Mouse (Mus musculus) heart, postnatal 0 days (tissue): Measurements from ENCODE around the gene Mpo. TPM values are rescaled to one million over a fixed set of nuclear protein-coding genes. Genes with fewer than 3 reads are reported as not detected.
A peak's percentile ranks its signal among the peaks of the same experiment; 100 is the strongest.

Source experiments
- ATAC-seq: fragments of 200-750 bp; cut with Nextera tagmentation; 2 replicates; pipeline ENCODE4 v1.8.0; 2017; ENCODE audit warnings: low read depth, moderate number of reproducible peaks, moderate library complexity; ENCODE audit not compliant: insufficient read depth
- DNase-seq: peaks from one replicate; pipeline ENCODE4 v3.0.0-alpha.2; 2016; ENCODE audit warnings: low spot score
- H3K27ac ChIP-seq: fragments of 300-500 bp; sonication (generic); 2 replicates; pipeline ENCODE4 v1.5.1; 2014; ENCODE audit warnings: low read depth, mild to moderate bottlenecking
- H3K27me3 ChIP-seq: fragments of 300-500 bp; sonication (generic); 2 replicates; pipeline ENCODE4 v1.6.1; 2014; ENCODE audit warnings: low read length, mixed read lengths; ENCODE audit not compliant: control insufficient read depth, insufficient read depth
- H3K36me3 ChIP-seq: fragments of 300-500 bp; sonication (generic); replicated peaks from 2 replicates; pipeline ENCODE4 v1.6.1; 2014; ENCODE audit warnings: low read length, mixed read lengths; ENCODE audit not compliant: control insufficient read depth, insufficient read depth
- H3K4me1 ChIP-seq: fragments of 300-500 bp; sonication (generic); 2 replicates; pipeline ENCODE4 v1.6.1; 2014; ENCODE audit warnings: antibody characterized with exemption; ENCODE audit not compliant: control insufficient read depth, insufficient read depth
- H3K4me2 ChIP-seq: fragments of 300-500 bp; sonication (generic); 2 replicates; pipeline ENCODE4 v1.6.1; 2014; ENCODE audit warnings: low read depth, mild to moderate bottlenecking, low read length, moderate library complexity
- H3K4me3 ChIP-seq: fragments of 300-500 bp; sonication (generic); 2 replicates; pipeline ENCODE4 v1.5.1; 2014; ENCODE audit warnings: low read depth, low read length
- H3K9ac ChIP-seq: fragments of 300-500 bp; sonication (generic); replicated peaks from 2 replicates; pipeline ENCODE4 v1.6.1; 2014; ENCODE audit warnings: low read depth, low read length, mixed read lengths
- H3K9me3 ChIP-seq: fragments of 300-500 bp; sonication (generic); replicated peaks from 2 replicates; pipeline ENCODE4 v1.6.1; 2016; ENCODE audit warnings: low read length; ENCODE audit not compliant: control insufficient read depth
- CTCF ChIP-seq: IDR thresholded peaks from 2 replicates; pipeline ENCODE4 v1.5.1; 2016; ENCODE audit warnings: antibody characterized with exemption, control low read depth, low read depth
- EP300 ChIP-seq: IDR thresholded peaks from 2 replicates; pipeline ENCODE4 v1.6.1; 2016; ENCODE audit warnings: antibody characterized with exemption, low read depth
- whole genome bisulfite sequencing: fragments of 180-500 bp; shearing (Covaris S2); extraction: QIAGEN DNeasy Blood & Tissue Kit; methylation state at CpG from one replicate; pipeline ENCODE4 v1.1.7; 2014; 5-methylcytosine and 5-hydroxymethylcytosine counted together
- microRNA counts: library from miRNA; unstranded; fragments of <30 nt; microRNA quantifications from one replicate; lab custom pipeline; 2015
- microRNA-seq: library from miRNA; unstranded; fragments of <30 nt; microRNA quantifications from one replicate; pipeline ENCODE4, GENCODE M21; 2016
- polyA plus RNA-seq: library from polyadenylated mRNA; unstranded; fragments of >200 nt; fragmentation: Nextera tagmentation; extraction: Ambion mirVana; gene quantifications from 2 replicates; pipeline ENCODE4 v1.2.1, GENCODE M21; 2015
- total RNA-seq: library from RNA; depleted of rRNA; stranded (reverse); fragments of >200 nt; gene quantifications from 2 replicates; pipeline ENCODE4 v1.2.3, GENCODE M21; 2014; ENCODE audit warnings: low replicate concordance; rRNA removed

The Mpo gene
- total and polyA plus RNA-seq, 2 experiments from 2014 or later, result 0.36 to 2.6 TPM

GRCm38 (mm10) chr11:87841436-87841835, 48.1 kb downstream of the Mpo start:
- WGBS, result 80% methylated on average over 3 of the region's 3 CpGs
- Histone ChIP-seq H3K4me3 (no peak overlapping the region), H3K27ac (no peak overlapping the region), H3K9ac (no peak overlapping the region), H3K9me3 (no peaks in the 10 kb centered on the region), H3K4me2 (no peak overlapping the region), H3K27me3 (no peaks in the 10 kb centered on the region), H3K4me1 (peaks cover 12% of the 10 kb centered on the region), H3K36me3 (no peaks in the 10 kb centered on the region)
- DNase-seq, result no peak
- TF ChIP-seq CTCF, result no peak
- no peak for TF ChIP-seq EP300
- no peak for ATAC-seq

- H3K9ac ChIP-seq, result no peak overlapping the region
- no peaks in the 10 kb centered on the region for H3K27me3 ChIP-seq
- ATAC-seq (no peak), DNase-seq (no peak)
- 70% methylated on average over 12 of the region's 12 CpGs for WGBS
- no peak overlapping the region for H3K4me3 ChIP-seq
- TF ChIP-seq EP300, result no peak
- no peak for TF ChIP-seq CTCF
- H3K36me3 ChIP-seq, result no peaks in the 10 kb centered on the region
- H3K4me2 ChIP-seq, result no peak overlapping the region
- no peak overlapping the region for H3K27ac ChIP-seq
- H3K4me1 ChIP-seq, result no peaks in the 10 kb centered on the region
- no peaks in the 10 kb centered on the region for H3K9me3 ChIP-seq
Measured at GRCm38 (mm10) chr11:87846968-87847600, 53.7 kb downstream of the Mpo start.

- WGBS, result 35% methylated on average over 6 of the region's 6 CpGs
- H3K4me1 ChIP-seq, result peaks cover 3% of the 10 kb centered on the region; the same call in 1 of the 2 replicates
- no peak for DNase-seq
Measured at GRCm38 (mm10) chr11:87847884-87848283, 54.5 kb downstream of the Mpo start.

GRCm38 (mm10) chr11:87852690-87853596, 59.6 kb downstream of the Mpo start, which contains the start of gene Mks1:
Gene Mks1, plus strand, starts transcription at chr11:87853215.
- DNase-seq (peak; percentile 93), ATAC-seq (peak; percentile 93)
- peak within 1 kb of the TSS; percentile 51 for H3K9ac ChIP-seq
- H3K4me3 ChIP-seq, result peak within 1 kb of the TSS; percentile 70
- WGBS, result 4% methylated on average over 40 of the region's 40 CpGs
- H3K9me3 ChIP-seq, result no peaks in the 10 kb centered on the region
- peak within 1 kb of the TSS; percentile 56 for H3K27ac ChIP-seq
- H3K27me3 ChIP-seq, result no peaks in the 10 kb centered on the region
- H3K36me3 ChIP-seq, result peaks cover 14% of the 10 kb centered on the region
- no peak for TF ChIP-seq EP300
- TF ChIP-seq CTCF, result no peak
- H3K4me2 ChIP-seq, result peak within 1 kb of the TSS; percentile 91
- peaks cover 6% of the 10 kb centered on the region for H3K4me1 ChIP-seq

More at GRCm38 (mm10) chr11:87847884-87848283, 54.5 kb downstream of the Mpo start:
- Histone ChIP-seq H3K9me3 (no peaks in the 10 kb centered on the region), H3K9ac (no peak overlapping the region), H3K4me2 (no peak overlapping the region), H3K4me3 (no peak overlapping the region), H3K36me3 (no peaks in the 10 kb centered on the region), H3K27ac (no peak overlapping the region), H3K27me3 (no peaks in the 10 kb centered on the region)
- peak; percentile 75 for ATAC-seq
- TF ChIP-seq EP300, result no peak
- no peak for TF ChIP-seq CTCF

- H3K36me3 ChIP-seq, result peaks cover 19% of the 10 kb centered on the region
- ATAC-seq (peak; percentile 15; the same call in 1 of the 2 replicates), DNase-seq (no peak)
- H3K27me3 ChIP-seq, result no peaks in the 10 kb centered on the region
- TF ChIP-seq EP300 (no peak), CTCF (no peak)
- peak overlapping the region; percentile 51 for H3K9ac ChIP-seq
- H3K4me3 ChIP-seq, result peak overlapping the region; percentile 70
- peak overlapping the region; percentile 56 for H3K27ac ChIP-seq
- peaks cover 6% of the 10 kb centered on the region for H3K4me1 ChIP-seq
- H3K4me2 ChIP-seq, result peak overlapping the region; percentile 91
- no peaks in the 10 kb centered on the region for H3K9me3 ChIP-seq
- WGBS, result 45% methylated on average over 8 of the region's 8 CpGs
Measured at GRCm38 (mm10) chr11:87853597-87853954, 60.2 kb downstream of the Mpo start.

MicroRNA genes within 50 kb of the gene (microRNA counts, 519-probe panel; counts per million panel counts)
- microRNA mmu-miR-142-3p (lab: Ali Mortazavi, UCI) (2,883 counts per million, percentile 31 among the panel's probes with 10 or more counts), microRNA mmu-miR-142-5p (lab: Ali Mortazavi, UCI) (3,595 counts per million, percentile 42 among the panel's probes with 10 or more counts)

Small RNA genes lying within 50 kb of the gene (microRNA-seq; reads per million reads assigned to microRNA genes)
- not detected for gene Mir142
- not detected for gene Mir142b

Other genes starting within 250 kb of the Mpo start
- gene Gm11492, start 226.9 kb upstream of the Mpo start, total RNA-seq, result not detected in 2 replicates
- gene Gm11492, start 226.9 kb upstream of the Mpo start, polyA plus RNA-seq, result not detected in 2 replicates
- gene Sept4, start 224.7 kb upstream of the Mpo start, total RNA-seq, result 13.9 and 20.6 TPM in 2 replicates
- 47.8 and 49.1 TPM in 2 replicates for gene Sept4, start 224.7 kb upstream of the Mpo start, polyA plus RNA-seq
- gene Mtmr4, start 201.4 kb upstream of the Mpo start, total RNA-seq, result 12.4 and 17.3 TPM in 2 replicates
- gene Mtmr4, start 201.4 kb upstream of the Mpo start, polyA plus RNA-seq, result 6.0 and 7.0 TPM in 2 replicates
- not detected in 2 replicates for gene Hsf5, start 176.4 kb upstream of the Mpo start, total RNA-seq
- gene Hsf5, start 176.4 kb upstream of the Mpo start, polyA plus RNA-seq, result 0.03 TPM in 1 of 2 replicates, not detected in the other
- gene Rnf43, start 130.9 kb upstream of the Mpo start, total RNA-seq, result 0.19 and 0.73 TPM in 2 replicates
- 0.25 and 0.48 TPM in 2 replicates for gene Rnf43, start 130.9 kb upstream of the Mpo start, polyA plus RNA-seq
- 50.3 and 73.7 TPM in 2 replicates for gene Supt4a, start 56.0 kb upstream of the Mpo start, total RNA-seq
- gene Supt4a, start 56.0 kb upstream of the Mpo start, polyA plus RNA-seq, result 101 and 104 TPM in 2 replicates
- 1.6 TPM in 1 of 2 replicates, not detected in the other for gene Tspoap1, start 33.0 kb upstream of the Mpo start, total RNA-seq
- gene Tspoap1, start 33.0 kb upstream of the Mpo start, polyA plus RNA-seq, result 0.12 TPM in 1 of 2 replicates, not detected in the other
- 0.19 TPM in 1 of 2 replicates, not detected in the other for gene Lpo, start 34.7 kb downstream of the Mpo start, total RNA-seq
- gene Lpo, start 34.7 kb downstream of the Mpo start, polyA plus RNA-seq, result not detected in 2 replicates
- gene Mks1, start 59.6 kb downstream of the Mpo start, total RNA-seq, result 4.4 and 4.8 TPM in 2 replicates
- 4.5 and 6.0 TPM in 2 replicates for gene Mks1, start 59.6 kb downstream of the Mpo start, polyA plus RNA-seq
- gene Epx, start 82.0 kb downstream of the Mpo start, total RNA-seq, result not detected in 2 replicates
- gene Epx, start 82.0 kb downstream of the Mpo start, polyA plus RNA-seq, result 0.22 and 0.25 TPM in 2 replicates
- gene Olfr462, start 98.7 kb downstream of the Mpo start, total RNA-seq, result not detected in 2 replicates
- not detected in 2 replicates for gene Olfr462, start 98.7 kb downstream of the Mpo start, polyA plus RNA-seq
- not detected in 2 replicates for gene Olfr463, start 103.8 kb downstream of the Mpo start, total RNA-seq
- gene Olfr463, start 103.8 kb downstream of the Mpo start, polyA plus RNA-seq, result not detected in 2 replicates
- not detected in 2 replicates for gene Olfr464, start 127.4 kb downstream of the Mpo start, total RNA-seq
- gene Olfr464, start 127.4 kb downstream of the Mpo start, polyA plus RNA-seq, result not detected in 2 replicates
- gene Dynll2, start 194.0 kb downstream of the Mpo start, total RNA-seq, result 18.6 and 20.7 TPM in 2 replicates
- gene Dynll2, start 194.0 kb downstream of the Mpo start, polyA plus RNA-seq, result 32.9 and 33.0 TPM in 2 replicates